Mouse (Mus musculus) bone marrow macrophage, adult 2 months (primary cell): ENCODE results near the gene Rnf41. TPM values are rescaled to one million over a fixed set of nuclear protein-coding genes. Genes with fewer than 3 reads are reported as not detected.

Experiments
- H3K27ac ChIP-seq: 2 replicates; pipeline ENCODE4 v1.5.1; 2012; ENCODE audit warnings: low read depth, low read length; ENCODE audit not compliant: insufficient read depth
- H3K4me1 ChIP-seq: 2 replicates; pipeline ENCODE4 v1.6.1; 2012; ENCODE audit warnings: low read length; ENCODE audit not compliant: control insufficient read depth, insufficient read depth
- H3K4me3 ChIP-seq: 2 replicates; pipeline ENCODE4 v1.5.1; 2012; ENCODE audit warnings: mild to moderate bottlenecking, low read length, moderate library complexity; ENCODE audit not compliant: insufficient read depth
- CTCF ChIP-seq: IDR thresholded peaks from 2 replicates; pipeline ENCODE4 v1.5.1; 2012; ENCODE audit warnings: low read depth, mild to moderate bottlenecking, low read length, moderate library complexity
- POLR2A ChIP-seq: IDR thresholded peaks from 2 replicates; pipeline ENCODE4 v1.6.1; 2012; ENCODE audit warnings: mild to moderate bottlenecking, low read depth, low read length, borderline replicate concordance
- polyA plus RNA-seq: library from polyadenylated mRNA; stranded (reverse); fragments of >200 nt; gene quantifications from 2 replicates; pipeline ENCODE4 v1.2.4, GENCODE M21; 2012; ENCODE audit not compliant: missing spikeins, insufficient read depth, insufficient read length

Gene Rnf41
- 42.6 and 47.6 TPM in 2 replicates for polyA plus RNA-seq

DNA sequence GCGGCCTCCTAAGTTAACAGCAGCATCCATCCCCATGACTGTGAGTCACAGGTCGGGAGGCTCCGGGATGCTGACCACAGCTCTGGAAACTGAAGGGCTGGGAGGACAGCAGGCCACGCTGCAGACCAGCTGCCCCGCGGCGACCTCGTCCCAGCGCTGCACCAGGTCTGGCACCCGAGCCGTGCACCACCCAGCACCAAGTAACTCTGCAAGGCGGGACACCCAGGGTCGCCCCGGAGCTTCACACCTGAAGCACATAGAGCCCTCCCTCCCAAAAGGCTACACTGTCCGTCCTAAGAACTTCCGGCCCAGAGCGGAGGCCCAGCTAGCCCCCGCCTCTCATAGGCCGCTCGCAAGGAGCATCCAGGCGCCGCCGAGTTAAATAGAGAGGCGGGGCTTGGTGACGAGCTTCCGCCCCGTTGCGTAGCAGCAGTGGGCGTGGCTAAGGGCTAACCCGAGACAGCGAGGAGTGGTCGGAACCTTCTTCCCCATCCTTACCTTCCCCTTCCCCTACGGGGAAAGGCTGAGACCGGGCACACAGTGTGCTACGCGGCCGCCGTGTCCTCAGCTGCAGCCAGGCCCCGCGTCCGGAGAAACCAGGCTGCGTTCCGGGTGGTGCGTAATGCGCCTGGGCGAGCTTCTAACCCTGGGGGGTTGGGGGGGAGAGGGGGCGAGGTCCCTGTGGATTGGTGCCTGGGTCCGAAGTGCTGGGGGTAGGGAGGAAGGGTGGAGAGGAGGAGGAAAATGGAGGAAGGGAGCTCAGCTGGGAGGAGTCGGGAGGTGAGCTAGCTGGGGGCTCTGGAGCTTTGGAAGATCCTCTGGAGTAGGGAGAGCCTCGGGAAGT is at the start of gene Rnf41, which contains the start of gene Nabp2:
Gene Rnf41, plus strand, starts transcription at position 447 of the 844 bp plus-strand sequence.
Gene Nabp2, minus strand, starts transcription at position 282 of the 844 bp plus-strand sequence.
- peak within 1 kb of the TSS; percentile 82 for H3K27ac ChIP-seq
- peak within 1 kb of the TSS; percentile 81 for H3K4me3 ChIP-seq
- TF ChIP-seq CTCF (no peak), POLR2A (no peak)
- H3K4me1 ChIP-seq = peaks cover 28% of the 10 kb centered on the region

DNA sequence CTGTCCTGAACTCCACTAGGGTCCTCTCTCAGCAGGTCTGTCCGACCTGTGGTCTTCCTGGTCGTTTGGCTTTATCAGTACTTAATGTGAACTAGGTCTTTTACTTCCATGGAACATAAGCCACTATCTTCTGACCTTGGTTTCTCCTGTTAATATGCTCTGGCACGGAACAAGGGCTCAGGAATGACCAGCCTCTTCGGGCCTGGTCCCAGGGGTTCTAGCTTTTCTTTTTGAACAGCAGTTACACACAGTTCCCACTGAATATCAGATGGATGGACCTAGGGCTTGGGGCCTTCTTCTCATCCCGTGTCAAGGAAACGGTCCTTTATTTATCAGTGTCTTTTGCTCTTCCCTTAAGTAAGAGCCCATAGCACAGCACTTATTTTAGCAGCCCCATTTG is 49.6 kb upstream of the Rnf41 start:
- no peaks in the 10 kb centered on the region for H3K4me1 ChIP-seq
- no peak for TF ChIP-seq CTCF
- no peak for TF ChIP-seq POLR2A
- no peak overlapping the region for H3K4me3 ChIP-seq
- H3K27ac ChIP-seq = no peak overlapping the region

DNA sequence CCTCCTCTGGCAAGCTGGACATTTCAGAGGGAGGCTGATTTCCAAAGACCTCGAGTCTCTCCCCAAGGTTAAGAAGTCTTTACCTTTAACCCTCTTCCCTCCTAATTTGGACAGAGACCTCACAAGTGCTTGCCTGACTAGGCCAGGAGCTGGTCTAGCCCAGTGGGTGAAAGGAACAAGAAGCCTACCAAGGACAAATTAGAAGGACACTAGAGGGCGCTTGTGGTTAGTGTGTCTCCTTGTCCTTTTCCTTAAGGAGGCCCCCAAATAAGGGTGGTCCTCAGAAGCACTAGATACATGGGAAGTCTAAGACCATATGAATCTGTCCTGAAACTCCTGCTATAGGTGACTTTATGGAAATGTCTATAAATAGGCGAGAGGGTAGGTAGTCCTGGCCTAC is 48.9 kb upstream of the Rnf41 start:
- no peak overlapping the region for H3K27ac ChIP-seq
- no peak overlapping the region for H3K4me3 ChIP-seq
- TF ChIP-seq CTCF (peak; percentile 33; the same call in 1 of the 2 replicates), POLR2A (no peak)
- H3K4me1 ChIP-seq = peaks cover 2% of the 10 kb centered on the region; the same call in 1 of the 2 replicates

DNA sequence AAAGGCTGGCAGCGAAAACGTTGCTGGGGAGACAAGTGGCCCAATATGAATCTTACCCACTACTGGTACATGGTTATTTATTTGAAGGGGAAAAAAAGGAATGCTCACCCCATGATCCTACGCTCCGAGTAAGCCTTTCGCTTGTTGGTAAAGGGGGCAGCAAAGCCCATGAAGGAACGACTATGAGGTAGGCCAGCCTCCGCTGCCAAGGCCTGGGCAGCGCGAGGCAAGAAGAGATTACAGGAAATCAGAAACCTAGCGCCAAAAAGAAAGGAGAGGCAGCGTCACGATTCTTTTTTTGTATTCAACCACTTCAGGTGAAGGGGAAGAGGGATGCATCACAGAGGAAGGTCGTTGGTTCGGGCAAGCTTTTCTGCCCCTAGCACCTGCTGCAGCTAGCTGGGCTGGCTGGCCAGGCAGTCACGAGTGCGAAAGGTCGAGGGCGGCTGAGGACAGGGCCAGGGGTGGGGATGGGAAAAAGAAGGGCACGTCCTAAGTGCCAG is 43.5 kb upstream of the Rnf41 start:
- TF ChIP-seq POLR2A (no peak), CTCF (no peak)
- Histone ChIP-seq H3K4me3 (peak overlapping the region; percentile 79), H3K4me1 (peaks cover 34% of the 10 kb centered on the region), H3K27ac (peak overlapping the region; percentile 61)

DNA sequence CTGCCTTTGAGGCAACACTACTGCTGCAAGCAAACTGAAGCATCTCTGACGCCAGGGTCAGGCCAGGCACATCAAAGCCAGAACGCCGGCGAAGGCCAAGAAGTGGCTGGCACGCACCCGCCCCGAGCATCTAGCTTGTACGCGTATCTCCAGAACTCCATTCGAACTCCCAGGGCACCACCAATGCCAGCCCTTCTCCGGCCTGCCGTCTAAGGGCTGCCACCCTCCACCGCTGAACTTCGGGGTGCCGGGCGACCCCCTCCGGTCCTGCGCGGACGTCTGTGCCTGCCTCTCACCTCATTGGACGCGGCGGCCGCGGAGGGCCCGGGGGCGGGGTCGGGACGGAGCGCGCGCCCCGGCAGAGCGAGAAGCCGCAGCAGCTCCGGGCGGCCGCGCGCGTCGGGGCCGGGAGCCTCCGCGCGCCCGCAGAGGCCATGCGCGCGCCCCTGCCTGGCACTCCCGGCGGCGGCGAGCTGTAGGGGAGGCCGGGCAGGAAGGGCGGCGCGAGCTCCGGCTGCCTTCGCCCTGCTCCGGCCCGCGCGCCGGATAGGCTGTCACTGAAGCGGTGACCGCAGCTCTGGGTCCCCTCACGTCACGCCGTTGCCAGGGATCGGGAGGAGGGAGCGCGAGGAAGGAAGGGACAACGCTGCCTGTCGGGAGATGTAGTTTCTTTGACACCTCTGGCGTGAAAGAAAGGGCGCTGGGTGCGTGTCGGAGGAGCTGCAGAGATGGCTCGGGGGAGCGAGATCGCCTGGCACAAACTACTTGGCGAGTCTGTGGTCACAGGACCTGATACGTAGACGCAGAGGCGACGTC is 42.8 kb upstream of the Rnf41 start, which contains the start of gene Coq10a:
Gene Coq10a, minus strand, starts transcription at position 596 of the 816 bp plus-strand sequence.
- H3K4me3 ChIP-seq = peak within 1 kb of the TSS; percentile 79
- H3K4me1 ChIP-seq = peaks cover 35% of the 10 kb centered on the region
- TF ChIP-seq CTCF (no peak), POLR2A (0 out of 2 replicates have a peak, but pooled peaks have one; percentile 20)
- peak within 1 kb of the TSS; percentile 93 for H3K27ac ChIP-seq

DNA sequence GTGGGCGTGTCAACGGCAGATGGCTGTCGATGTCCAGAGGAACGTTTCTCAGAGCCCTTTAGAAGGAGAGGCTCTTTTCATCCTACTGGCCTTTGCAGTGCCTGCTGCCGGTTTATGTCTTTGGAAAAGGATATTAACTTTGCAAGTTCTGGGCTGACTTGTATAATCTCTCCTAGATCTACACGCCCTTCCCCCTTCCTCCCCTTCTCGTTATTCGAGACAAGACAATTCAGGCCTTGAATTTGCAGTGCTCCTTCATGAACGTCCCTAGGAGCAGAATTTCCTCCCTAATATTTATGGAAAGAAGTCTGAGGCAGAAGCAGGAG is 42.3 kb upstream of the Rnf41 start:
- peak overlapping the region; percentile 93 for H3K27ac ChIP-seq
- TF ChIP-seq POLR2A (no peak), CTCF (no peak)
- peak overlapping the region; percentile 79 for H3K4me3 ChIP-seq
- peaks cover 40% of the 10 kb centered on the region for H3K4me1 ChIP-seq

DNA sequence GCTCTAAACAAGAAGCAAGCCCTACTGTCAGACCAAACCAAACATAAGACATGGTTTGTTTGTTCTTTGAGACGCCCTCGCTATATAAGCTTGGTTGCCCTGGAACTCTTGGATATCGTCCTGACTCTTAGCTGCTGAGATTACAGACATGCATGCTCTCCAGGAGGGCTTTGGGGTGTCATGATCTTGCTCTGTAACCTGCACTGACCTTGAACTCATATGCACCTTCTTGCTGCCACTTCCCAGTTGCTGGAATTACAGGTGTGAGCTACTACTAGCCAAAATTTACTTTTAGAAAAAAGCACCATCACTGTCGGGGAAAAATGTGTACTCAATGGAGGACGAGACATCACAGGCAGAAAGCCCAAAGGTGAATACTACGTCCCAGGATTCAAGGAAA is 41.9 kb upstream of the Rnf41 start:
- Histone ChIP-seq H3K4me3 (peak overlapping the region; percentile 79), H3K4me1 (peaks cover 42% of the 10 kb centered on the region), H3K27ac (peak overlapping the region; percentile 93)
- no peak for TF ChIP-seq POLR2A
- no peak for TF ChIP-seq CTCF

DNA sequence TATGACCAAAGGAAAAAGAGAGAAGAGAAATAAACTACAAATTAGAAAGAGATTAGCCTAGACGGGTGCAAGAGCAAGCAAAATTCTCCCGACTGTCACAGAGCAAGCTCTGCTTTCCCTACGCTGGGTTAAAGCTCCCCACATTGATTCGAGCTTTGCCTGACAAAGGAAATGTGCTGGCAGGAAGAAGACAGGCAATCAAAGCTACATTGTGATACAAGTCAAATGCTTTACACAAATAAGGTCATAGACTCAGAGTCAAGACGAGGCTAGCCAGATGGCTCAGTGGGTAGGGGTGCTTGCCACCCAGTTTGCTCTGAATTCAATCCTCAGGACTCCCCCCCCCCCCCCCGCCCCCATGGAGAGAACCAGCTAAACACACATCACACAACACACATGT is 41.4 kb upstream of the Rnf41 start:
- TF ChIP-seq POLR2A (no peak), CTCF (no peak)
- H3K4me1 ChIP-seq = peaks cover 42% of the 10 kb centered on the region
- no peak overlapping the region; the same call in 1 of the 2 replicates for H3K4me3 ChIP-seq
- peak overlapping the region; percentile 93; the same call in 1 of the 2 replicates for H3K27ac ChIP-seq

DNA sequence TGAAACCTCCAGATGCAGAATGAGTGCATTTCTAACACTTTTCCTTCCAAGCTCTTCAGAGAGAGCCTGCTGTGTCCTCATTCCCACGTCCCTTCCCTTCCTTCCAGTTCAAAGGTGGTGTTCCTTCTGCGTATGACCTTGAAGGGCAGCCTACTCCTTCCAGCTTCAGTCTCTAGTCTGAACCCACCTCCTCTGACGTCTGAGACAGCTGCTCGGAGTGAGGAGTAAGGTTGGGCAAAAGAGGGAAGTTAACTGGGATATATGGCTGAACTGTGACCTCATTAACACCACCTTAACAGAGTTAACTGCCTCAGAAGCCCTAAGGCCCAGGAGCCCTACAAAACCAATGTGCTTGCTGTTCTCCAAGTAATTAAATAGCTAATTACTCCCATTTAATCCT is 40.9 kb upstream of the Rnf41 start:
- no peak for TF ChIP-seq POLR2A
- TF ChIP-seq CTCF = no peak
- Histone ChIP-seq H3K4me3 (no peak overlapping the region; the same call in 1 of the 2 replicates), H3K4me1 (peaks cover 42% of the 10 kb centered on the region), H3K27ac (peak overlapping the region; percentile 43)
